Comparison of ENCODE assay signal across 7 mouse cellular contexts in the genomic region with DNA sequence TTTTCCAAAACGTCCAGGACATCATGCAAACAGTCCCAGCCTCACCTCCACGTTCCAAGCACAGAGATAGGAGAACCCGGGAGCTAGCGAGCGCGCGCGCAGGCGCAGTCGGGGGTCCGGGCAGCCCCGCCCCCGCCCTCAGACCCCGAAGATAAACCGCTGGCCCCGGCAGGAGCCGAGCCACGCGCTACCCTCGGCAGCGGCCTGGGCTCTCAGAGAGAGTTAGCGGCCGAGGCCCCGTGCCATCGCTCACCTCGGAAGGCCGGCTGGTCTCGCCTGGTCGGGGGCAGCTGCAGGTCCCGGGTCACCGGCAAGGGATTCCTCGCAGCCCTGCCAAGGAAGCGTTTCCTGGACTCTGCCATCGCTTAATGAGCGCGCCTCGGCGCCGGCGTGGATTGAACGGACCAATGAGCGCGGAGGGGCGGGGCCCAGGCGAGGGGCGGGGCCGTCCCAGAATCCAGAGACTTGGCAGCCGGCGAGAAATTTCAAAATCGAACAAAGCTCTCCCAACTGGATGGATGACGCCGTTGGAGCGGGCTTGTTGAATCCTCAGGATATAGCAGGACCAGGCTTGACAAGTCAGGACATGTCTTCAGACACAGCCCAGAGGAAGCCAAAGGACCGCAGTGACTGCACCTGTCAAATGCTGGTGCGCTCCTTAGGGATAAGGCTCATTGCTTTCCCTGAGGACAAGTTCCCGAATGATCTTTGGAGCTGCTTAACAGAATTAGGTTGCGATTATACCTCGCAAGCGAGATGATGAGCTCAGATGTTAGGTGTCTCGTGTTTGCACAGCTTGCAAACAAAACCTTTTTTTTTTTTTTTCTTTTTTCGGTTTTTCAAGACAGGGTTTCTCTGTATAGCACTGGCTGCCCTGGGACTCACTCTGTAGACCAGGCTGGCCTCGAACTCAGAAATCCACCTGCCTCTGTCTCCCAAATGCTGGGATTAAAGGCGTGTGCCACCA. TPM values are rescaled to one million over a fixed set of nuclear protein-coding genes. Genes with fewer than 3 reads are reported as not detected.
DNase-seq lines count a peak whose midpoint lies in the region; ATAC-seq and TF ChIP-seq lines count a peak whose summit lies in the region.

Gene Ckap2, minus strand, starts transcription at position 389 of the 967 bp plus-strand sequence.

- H3K36me3 ChIP-seq in embryonic facial prominence, embryonic 10.5 days (replicated peaks) = no peaks in the 10 kb centered on the region
- no peaks in the 10 kb centered on the region; the same call in 1 of the 2 replicates for H3K36me3 ChIP-seq in intestine, postnatal 0 days (ENCODE audit: control insufficient read depth, insufficient read depth)
- no peaks in the 10 kb centered on the region for H3K36me3 ChIP-seq in midbrain, embryonic 12.5 days
- no peaks in the 10 kb centered on the region for H3K36me3 ChIP-seq in small intestine, adult 2 months (ENCODE audit: control insufficient read depth, insufficient read depth, low read length)

- peak within 1 kb of the TSS; percentile 56 for H3K9ac ChIP-seq in intestine, postnatal 0 days (ENCODE audit: low read depth, low read length)
- peak within 1 kb of the TSS; percentile 76 for H3K9ac ChIP-seq in midbrain, embryonic 12.5 days (replicated peaks)

- peak; percentile 51; the same call in 1 of the 2 replicates for TF ChIP-seq POLR2A in small intestine, adult 2 months (IDR thresholded peaks at IDR 0.05; ENCODE audit: low read depth, low read length)

- WGBS in embryonic facial prominence, embryonic 10.5 days = 3% methylated on average over 63 of the region's 63 CpGs
- WGBS in intestine, postnatal 0 days = 2% methylated on average over 63 of the region's 63 CpGs
- 3% methylated on average over 63 of the region's 63 CpGs for WGBS in midbrain, embryonic 12.5 days
- 2% methylated on average over 63 of the region's 63 CpGs for WGBS in small intestine, adult 2 months

- peak; percentile 97 for DNase-seq in adrenal gland, postnatal 10 days
- peak; percentile 97 for DNase-seq in embryonic facial prominence, embryonic 10.5 days (ENCODE audit: low spot score)
- DNase-seq in gonadal fat pad, adult 2 months (ENCODE audit: low read depth) = peak; percentile 94
- DNase-seq in left cerebral cortex, postnatal 4 days = peak; percentile 95

- intact Hi-C loops in left cerebral cortex, postnatal 4 days (cut with DNase I) = no loop called here

- ATAC-seq in intestine, postnatal 0 days = peak; percentile 98
- peak; percentile 98 for ATAC-seq in midbrain, embryonic 12.5 days (ENCODE audit: low FRiP score, low read depth)

- peak within 1 kb of the TSS; percentile 92 for H3K4me2 ChIP-seq in intestine, postnatal 0 days (replicated peaks; ENCODE audit: low read depth)
- H3K4me2 ChIP-seq in midbrain, embryonic 12.5 days (replicated peaks) = peak within 1 kb of the TSS; percentile 68

- H3K27ac ChIP-seq in embryonic facial prominence, embryonic 10.5 days (replicated peaks) = peak within 1 kb of the TSS; percentile 97
- H3K27ac ChIP-seq in intestine, postnatal 0 days (ENCODE audit: low read depth, low read length) = peak within 1 kb of the TSS; percentile 57; the same call in 1 of the 2 replicates
- peak within 1 kb of the TSS; percentile 87 for H3K27ac ChIP-seq in midbrain, embryonic 12.5 days (replicated peaks)
- no peak within 1 kb of the TSS for H3K27ac ChIP-seq in small intestine, adult 2 months (ENCODE audit: insufficient read depth, low read depth, low read length)

- H3K27me3 ChIP-seq in embryonic facial prominence, embryonic 10.5 days (replicated peaks; ENCODE audit: low read depth, poor library complexity, severe bottlenecking) = no peaks in the 10 kb centered on the region
- no peaks in the 10 kb centered on the region for H3K27me3 ChIP-seq in intestine, postnatal 0 days (replicated peaks; ENCODE audit: control insufficient read depth, insufficient read depth, low read length)
- no peaks in the 10 kb centered on the region for H3K27me3 ChIP-seq in midbrain, embryonic 12.5 days
- no peaks in the 10 kb centered on the region for H3K27me3 ChIP-seq in small intestine, adult 2 months (ENCODE audit: control insufficient read depth, insufficient read depth, low read length)

- TF ChIP-seq CTCF in intestine, postnatal 0 days (IDR thresholded peaks at IDR 0.05; ENCODE audit: low read depth) = no peak
- no peak for TF ChIP-seq CTCF in small intestine, adult 2 months (IDR thresholded peaks at IDR 0.05; ENCODE audit: extremely low read depth, insufficient read length, insufficient replicate concordance, low read depth, low read length)

- peaks cover 12% of the 10 kb centered on the region for H3K4me1 ChIP-seq in embryonic facial prominence, embryonic 10.5 days
- H3K4me1 ChIP-seq in intestine, postnatal 0 days (replicated peaks; ENCODE audit: control insufficient read depth, insufficient read depth, low read length) = no peaks in the 10 kb centered on the region
- H3K4me1 ChIP-seq in midbrain, embryonic 12.5 days = peaks cover 13% of the 10 kb centered on the region
- peaks cover 5% of the 10 kb centered on the region for H3K4me1 ChIP-seq in small intestine, adult 2 months (ENCODE audit: control insufficient read depth, insufficient read depth, insufficient read length, low read length)

- peak within 1 kb of the TSS; percentile 86 for H3K4me3 ChIP-seq in embryonic facial prominence, embryonic 10.5 days
- H3K4me3 ChIP-seq in intestine, postnatal 0 days (ENCODE audit: low read depth, low read length) = peak within 1 kb of the TSS; percentile 81
- peak within 1 kb of the TSS; percentile 80 for H3K4me3 ChIP-seq in midbrain, embryonic 12.5 days
- peak within 1 kb of the TSS; percentile 99 for H3K4me3 ChIP-seq in small intestine, adult 2 months (ENCODE audit: low read depth, low read length)

- H3K9me3 ChIP-seq in embryonic facial prominence, embryonic 10.5 days = no peaks in the 10 kb centered on the region
- H3K9me3 ChIP-seq in intestine, postnatal 0 days (ENCODE audit: control insufficient read depth) = no peaks in the 10 kb centered on the region
- H3K9me3 ChIP-seq in midbrain, embryonic 12.5 days = no peaks in the 10 kb centered on the region

RNA-seq across cellular contexts. Expression of gene Ckap2, which starts in this region (rescaled TPM):
- total RNA-seq in adrenal gland, postnatal 10 days (2021) = 10 to 100 TPM; 13.2 to 14.9 TPM
- 48.6 and 51.9 TPM in 2 replicates for polyA plus RNA-seq in embryonic facial prominence, embryonic 10.5 days (2016; fragmentation: Nextera tagmentation; extraction: Ambion mirVana)
- polyA plus RNA-seq in gonadal fat pad, adult 2 months (2012; rRNA removed) = 0.84 and 1.00 TPM in 2 replicates
- polyA plus RNA-seq in intestine, postnatal 0 days (2015; fragmentation: Nextera tagmentation; extraction: Ambion mirVana) = 12.0 and 12.9 TPM in 2 replicates
- 1 to 10 TPM; 6.6 to 6.7 TPM for total RNA-seq in left cerebral cortex, postnatal 4 days (2021)
- polyA plus RNA-seq in midbrain, embryonic 12.5 days (2016; fragmentation: Nextera tagmentation; extraction: Ambion mirVana) = 50.7 and 55.4 TPM in 2 replicates
- polyA plus RNA-seq in small intestine, adult 2 months (2012; rRNA removed) = 1.0 and 2.1 TPM in 2 replicates

Comparison
In these comparisons a context has a peak if more than half of its experiments do, and no peak if none do; other contexts are left out.
1. Peak in DNase-seq in gonadal fat pad, adult 2 months; RNA of the gene not detected or under 1 TPM.